ENCODE assay signal across 6 mouse cellular contexts in the genomic region with DNA sequence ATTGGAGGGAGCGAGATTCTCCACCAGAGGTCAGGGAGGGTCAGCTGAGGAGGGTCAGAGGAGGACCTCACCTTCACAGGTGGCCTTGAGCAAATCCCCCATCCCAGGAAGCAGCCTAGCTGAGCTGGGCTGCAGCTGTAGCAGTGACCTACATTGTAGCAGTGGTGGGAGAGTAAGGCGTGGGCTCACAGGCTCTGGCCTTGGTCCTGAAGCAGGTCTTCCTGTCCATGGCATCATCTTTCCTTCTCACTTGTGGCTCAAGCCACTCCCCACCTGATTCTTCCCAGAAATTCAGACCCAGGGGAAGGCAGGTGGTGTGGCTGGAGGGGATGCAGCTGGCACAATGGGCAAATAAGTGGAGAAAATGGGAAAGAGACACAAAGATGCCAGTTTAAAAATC.
A peak's percentile ranks its signal among the peaks of the same experiment; 100 is the strongest.
DNase-seq lines count a peak whose midpoint lies in the region; ATAC-seq and TF ChIP-seq lines count a peak whose summit lies in the region.
"Not testable (repeated sequence)": the region's sequence is repeated elsewhere in the genome, so short reads cannot be mapped to it uniquely, and the experiment has no call there.

No protein-coding gene starts in this region.

- peak; percentile 41 for DNase-seq in NIH3T3 (ENCODE audit: low read depth)
- DNase-seq in embryo, embryonic 11 days, result peak; percentile 28
- DNase-seq in embryonic facial prominence, embryonic 14.5 days (ENCODE audit: low spot score), result peak; percentile 19
- DNase-seq in kidney, postnatal 4 days, result peak; percentile 25 to 27
- peak; percentile 49 for DNase-seq in limb, embryonic 14.5 days (ENCODE audit: low spot score)
- DNase-seq in retina, embryonic 14.5 days (ENCODE audit: low spot score), result peak; percentile 49

- TF ChIP-seq POLR2A in limb, embryonic 14.5 days (IDR thresholded peaks at IDR 0.05; ENCODE audit: borderline replicate concordance, extremely low read depth, insufficient read depth, insufficient read length), result not testable (repeated sequence)

- H3K9me3 ChIP-seq in embryonic facial prominence, embryonic 14.5 days (ENCODE audit: control insufficient read depth, low read length); limb, embryonic 14.5 days (ENCODE audit: control insufficient read depth, low read length): not testable (repeated sequence)

- H3K9ac ChIP-seq in embryonic facial prominence, embryonic 14.5 days (ENCODE audit: low read depth, low read length); limb, embryonic 14.5 days (ENCODE audit: low read depth, low read length, severe bottlenecking): not testable (repeated sequence)

- 8% methylated on average over 2 of the region's 2 CpGs for WGBS in embryonic facial prominence, embryonic 14.5 days
- 9% methylated on average over 2 of the region's 2 CpGs for WGBS in limb, embryonic 14.5 days

- ATAC-seq in embryonic facial prominence, embryonic 14.5 days (ENCODE audit: low read depth); limb, embryonic 14.5 days (ENCODE audit: low FRiP score, low read depth): not testable (repeated sequence)

- not testable (repeated sequence) for H3K4me3 ChIP-seq in embryonic facial prominence, embryonic 14.5 days (ENCODE audit: low read depth, low read length); limb, embryonic 14.5 days (replicated peaks; ENCODE audit: low read length)

- H3K4me1 ChIP-seq in embryonic facial prominence, embryonic 14.5 days (ENCODE audit: control insufficient read depth, insufficient read depth, low read length); limb, embryonic 14.5 days (ENCODE audit: control insufficient read depth, insufficient read depth, low read length): not testable (repeated sequence)

- H3K27ac ChIP-seq in embryonic facial prominence, embryonic 14.5 days (replicated peaks; ENCODE audit: low read depth, low read length); limb, embryonic 14.5 days (replicated peaks; ENCODE audit: low read depth, low read length): not testable (repeated sequence)

- not testable (repeated sequence) for H3K4me2 ChIP-seq in embryonic facial prominence, embryonic 14.5 days (ENCODE audit: low read depth, low read length); limb, embryonic 14.5 days (replicated peaks; ENCODE audit: low read depth, low read length, severe bottlenecking)

- not testable (repeated sequence) for H3K27me3 ChIP-seq in embryonic facial prominence, embryonic 14.5 days (replicated peaks; ENCODE audit: control insufficient read depth, insufficient read depth, low read length); limb, embryonic 14.5 days (ENCODE audit: control insufficient read depth, insufficient read depth, low read length)

- not testable (repeated sequence) for H3K36me3 ChIP-seq in embryonic facial prominence, embryonic 14.5 days (ENCODE audit: control insufficient read depth, insufficient read depth, low read length); limb, embryonic 14.5 days (ENCODE audit: control insufficient read depth, insufficient read depth, low read length)
